Mouse (Mus musculus): ENCODE data around the gene Utp14b.

DNA sequence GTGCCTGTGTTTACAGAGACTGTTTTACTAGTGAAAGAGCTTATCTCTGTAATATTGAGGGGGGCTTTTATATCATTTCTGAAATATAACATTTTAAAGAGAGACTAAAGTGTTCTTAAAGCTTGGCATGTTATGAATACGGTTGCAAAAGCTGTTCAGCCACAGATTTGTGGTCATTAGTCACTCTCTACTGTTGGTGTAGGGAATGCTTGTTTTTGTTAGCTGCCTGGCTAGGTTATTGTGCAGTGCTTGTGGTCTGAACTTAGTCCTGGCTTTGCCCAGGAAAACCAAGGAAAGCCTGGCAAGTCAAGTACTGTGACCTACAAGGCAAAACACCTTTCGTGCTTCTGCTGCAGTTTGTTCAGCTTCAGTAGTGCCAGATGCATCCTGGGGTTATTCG, 43.9 kb downstream of the Utp14b start:
- no peak for TF ChIP-seq POLR2A (IDR thresholded peaks at IDR 0.05; ENCODE audit: borderline replicate concordance, low read depth, low read length)
- TF ChIP-seq CTCF (IDR thresholded peaks at IDR 0.05; ENCODE audit: low read depth, low read length) = no peak

Data from bone marrow macrophage, adult 2 months (primary cell).